Mouse (Mus musculus) megakaryocyte-erythroid progenitor cell, adult 5 weeks (primary cell): ENCODE results near the gene Olfr1112. TPM values are rescaled to one million over a fixed set of nuclear protein-coding genes. Genes with fewer than 3 reads are reported as not detected.

Experiments used
- polyA plus RNA-seq: library from polyadenylated mRNA; stranded (reverse); fragments of >175 nt; gene quantifications from 2 replicates; pipeline ENCODE4 v1.2.3, GENCODE M21; 2012

The Olfr1112 gene
- polyA plus RNA-seq = not detected in 2 replicates

GRCm38 (mm10) chr2:87187498-87187897 lies at the start of gene Olfr1112:
Olfr1112 (plus strand) TSS chr2:87187798.

GRCm38 (mm10) chr2:87140200-87140599 lies 47.4 kb upstream of the Olfr1112 start, which contains the start of gene Olfr1110:
Olfr1110 (minus strand) TSS chr2:87140300.

GRCm38 (mm10) chr2:87152524-87152923 lies 35.1 kb upstream of the Olfr1112 start, which contains the start of gene Olfr1111:
Olfr1111 (minus strand) TSS chr2:87152624.

GRCm38 (mm10) chr2:87208670-87209069 lies 21.1 kb downstream of the Olfr1112 start, which contains the start of gene Olfr1113:
Olfr1113 (plus strand) TSS chr2:87208970.

Other genes with a start within 250 kb of the Olfr1112 start
- gene Olfr1099, start 227.1 kb upstream of the Olfr1112 start, polyA plus RNA-seq = not detected in 2 replicates
- gene Olfr1100, start 207.8 kb upstream of the Olfr1112 start, polyA plus RNA-seq = not detected in 2 replicates
- gene Olfr1101, start 196.6 kb upstream of the Olfr1112 start, polyA plus RNA-seq = not detected in 2 replicates
- gene Olfr1102, start 189.4 kb upstream of the Olfr1112 start, polyA plus RNA-seq = not detected in 2 replicates
- not detected in 2 replicates for gene Olfr1104, start 160.7 kb upstream of the Olfr1112 start, polyA plus RNA-seq
- gene Olfr1105, start 151.3 kb upstream of the Olfr1112 start, polyA plus RNA-seq = not detected in 2 replicates
- gene Olfr1106, start 135.5 kb upstream of the Olfr1112 start, polyA plus RNA-seq = not detected in 2 replicates
- gene Olfr1107, start 112.0 kb upstream of the Olfr1112 start, polyA plus RNA-seq = 0.01 TPM in 1 of 2 replicates, not detected in the other
- gene Olfr1109, start 91.8 kb upstream of the Olfr1112 start, polyA plus RNA-seq = not detected in 2 replicates
- not detected in 2 replicates for gene Olfr259, start 73.2 kb upstream of the Olfr1112 start, polyA plus RNA-seq
- gene Olfr1110, start 47.5 kb upstream of the Olfr1112 start, polyA plus RNA-seq = not detected in 2 replicates
- gene Olfr1111, start 35.2 kb upstream of the Olfr1112 start, polyA plus RNA-seq = not detected in 2 replicates
- not detected in 2 replicates for gene Olfr1113, start 21.2 kb downstream of the Olfr1112 start, polyA plus RNA-seq
- gene Olfr1115, start 60.2 kb downstream of the Olfr1112 start, polyA plus RNA-seq = not detected in 2 replicates
- not detected in 2 replicates for gene Olfr1116, start 79.7 kb downstream of the Olfr1112 start, polyA plus RNA-seq
- gene Olfr1118, start 119.8 kb downstream of the Olfr1112 start, polyA plus RNA-seq = not detected in 2 replicates
- gene Olfr1120, start 167.0 kb downstream of the Olfr1112 start, polyA plus RNA-seq = not detected in 2 replicates
- gene Olfr1121, start 182.1 kb downstream of the Olfr1112 start, polyA plus RNA-seq = not detected in 2 replicates
- not detected in 2 replicates for gene Olfr1122, start 198.1 kb downstream of the Olfr1112 start, polyA plus RNA-seq
- gene Olfr1123, start 228.8 kb downstream of the Olfr1112 start, polyA plus RNA-seq = not detected in 2 replicates
- gene Olfr1124, start 242.5 kb downstream of the Olfr1112 start, polyA plus RNA-seq = 0.02 TPM in 1 of 2 replicates, not detected in the other